Mouse (Mus musculus) neural tube, embryonic 13.5 days (tissue): Measurements from ENCODE around the gene Gm21969. TPM values are rescaled to one million over a fixed set of nuclear protein-coding genes. Genes with fewer than 3 reads are reported as not detected.

Experiments
- ATAC-seq: fragments of 200-750 bp; cut with Nextera tagmentation; 2 replicates; pipeline ENCODE4 v1.8.0; 2017; ENCODE audit warnings: low read depth, mild to moderate bottlenecking, moderate TSS enrichment, moderate library complexity
- H3K27ac ChIP-seq: fragments of 300-500 bp; sonication (generic); replicated peaks from 2 replicates; pipeline ENCODE4 v1.5.1; 2015; ENCODE audit warnings: moderate library complexity, mild to moderate bottlenecking, inconsistent platforms
- H3K27me3 ChIP-seq: fragments of 300-500 bp; sonication (generic); 2 replicates; pipeline ENCODE4 v1.6.1; 2015; ENCODE audit warnings: mild to moderate bottlenecking, inconsistent platforms
- H3K36me3 ChIP-seq: fragments of 300-500 bp; sonication (generic); 2 replicates; pipeline ENCODE4 v1.6.1; 2015; ENCODE audit warnings: mild to moderate bottlenecking, inconsistent platforms
- H3K4me1 ChIP-seq: fragments of 300-500 bp; sonication (generic); replicated peaks from 2 replicates; pipeline ENCODE4 v1.6.1; 2015; ENCODE audit warnings: inconsistent platforms
- H3K4me2 ChIP-seq: fragments of 300-500 bp; sonication (generic); 2 replicates; pipeline ENCODE4 v1.6.1; 2015; ENCODE audit warnings: inconsistent platforms, mild to moderate bottlenecking, moderate library complexity
- H3K4me3 ChIP-seq: fragments of 300-500 bp; sonication (generic); 2 replicates; pipeline ENCODE4 v1.5.1; 2015; ENCODE audit warnings: mild to moderate bottlenecking, inconsistent platforms
- H3K9ac ChIP-seq: fragments of 300-500 bp; sonication (generic); 2 replicates; pipeline ENCODE4 v1.6.1; 2015; ENCODE audit warnings: moderate library complexity, mild to moderate bottlenecking, inconsistent platforms
- H3K9me3 ChIP-seq: fragments of 300-500 bp; sonication (generic); 2 replicates; pipeline ENCODE4 v1.6.1; 2016; ENCODE audit warnings: inconsistent platforms
- WGBS: fragments of 180-500 bp; shearing (Covaris S2); methylation state at CpG from one replicate; pipeline ENCODE4 v1.1.7; 2015; 5-methylcytosine and 5-hydroxymethylcytosine counted together
- polyA plus RNA-seq: library from polyadenylated mRNA; unstranded; fragments of >200 nt; fragmentation: Nextera tagmentation; extraction: Ambion mirVana; gene quantifications from 2 replicates; pipeline ENCODE4 v1.2.1, GENCODE M21; 2015

Gm21969 gene
- polyA plus RNA-seq = not detected in 2 replicates

DNA sequence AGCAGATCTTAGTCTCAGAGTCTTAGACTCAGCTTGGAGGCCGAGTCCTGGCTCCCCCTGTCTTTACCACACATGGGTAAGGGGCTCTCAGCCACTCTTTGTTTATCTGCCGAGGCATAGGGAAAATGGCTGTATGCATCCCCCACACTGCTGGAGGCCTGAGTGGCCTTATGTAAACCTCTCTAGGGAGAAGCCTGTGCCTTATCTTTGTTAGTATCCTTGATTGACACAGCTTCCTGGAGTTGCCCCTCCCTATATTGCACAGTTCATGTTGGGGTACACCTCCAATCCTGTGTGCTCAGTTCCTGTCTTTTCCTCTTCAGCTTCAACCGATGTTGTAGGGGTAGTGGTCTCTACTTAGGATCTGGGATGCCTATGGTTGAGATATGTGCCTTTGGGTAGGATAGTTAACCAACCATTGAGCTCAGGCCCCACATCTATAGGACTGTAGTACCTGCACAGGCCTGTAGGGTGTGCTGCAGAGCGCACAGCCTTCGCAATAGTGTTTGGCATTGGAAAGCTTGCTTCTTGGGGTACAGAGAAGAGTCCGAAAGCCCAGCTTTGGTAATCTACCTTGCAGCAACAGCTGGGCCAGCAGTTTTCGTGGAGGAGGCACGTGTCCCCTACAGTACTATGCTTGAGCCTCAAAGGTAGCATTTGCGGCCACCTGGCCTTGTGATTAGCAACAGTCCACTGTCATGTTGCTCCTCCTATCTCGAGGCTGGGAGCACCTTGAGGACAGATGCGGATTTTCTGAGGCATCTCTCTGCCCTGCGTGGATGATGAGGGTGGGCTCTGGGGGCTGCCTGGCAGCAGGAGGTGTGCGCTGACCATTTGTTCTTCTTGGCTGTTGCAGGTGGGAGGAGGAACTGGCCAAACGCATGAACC lies at the start of gene Gm21969:
Gm21969 (plus strand) TSS at position 830 of the 888 bp plus-strand sequence.
- H3K4me2 ChIP-seq = no peak within 1 kb of the TSS
- 0 out of 2 replicates have a peak within 1 kb of the TSS, but pooled peaks have one; percentile 8 for H3K9ac ChIP-seq
- no peaks in the 10 kb centered on the region for H3K27me3 ChIP-seq
- H3K4me3 ChIP-seq = no peak within 1 kb of the TSS
- no peak for ATAC-seq
- H3K27ac ChIP-seq = peak within 1 kb of the TSS; percentile 67
- peaks cover 54% of the 10 kb centered on the region for H3K4me1 ChIP-seq
- 58% methylated on average over 14 of the region's 14 CpGs for WGBS
- H3K9me3 ChIP-seq = no peaks in the 10 kb centered on the region
- H3K36me3 ChIP-seq = peaks cover 30% of the 10 kb centered on the region

DNA sequence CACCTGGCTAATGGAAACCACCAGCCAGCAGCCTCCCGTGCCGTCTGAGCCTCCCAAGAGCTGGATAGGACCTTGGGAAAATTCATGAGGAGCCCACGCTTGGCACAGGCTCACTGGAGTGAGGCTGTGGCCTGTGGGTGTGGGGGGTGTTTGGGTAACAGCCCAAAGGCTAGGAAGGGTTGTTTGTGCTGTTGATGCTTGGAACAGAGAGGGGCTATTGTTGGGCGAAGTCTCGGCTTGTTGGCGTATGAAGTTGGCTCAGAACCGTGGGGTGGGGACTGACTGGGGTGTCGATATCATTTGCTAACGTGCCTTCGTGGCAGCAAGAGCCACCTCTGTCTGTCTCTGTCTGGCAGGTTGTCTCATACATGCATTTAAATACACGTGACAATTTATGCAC lies 47.8 kb upstream of the Gm21969 start:
- WGBS = 91% methylated on average over 11 of the region's 11 CpGs

GRCm38 (mm10) chr4:139555951-139556350 lies 47.0 kb upstream of the Gm21969 start:
- no peak overlapping the region for H3K4me3 ChIP-seq
- no peaks in the 10 kb centered on the region for H3K4me1 ChIP-seq
- no peak overlapping the region for H3K9ac ChIP-seq
- H3K9me3 ChIP-seq = no peaks in the 10 kb centered on the region
- H3K4me2 ChIP-seq = no peak overlapping the region; the same call in 1 of the 2 replicates
- no peak for ATAC-seq
- H3K27me3 ChIP-seq = no peaks in the 10 kb centered on the region
- no peak overlapping the region for H3K27ac ChIP-seq
- H3K36me3 ChIP-seq = no peaks in the 10 kb centered on the region
- WGBS = 84% methylated on average over 19 of the region's 19 CpGs

More for the DNA sequence above, 47.8 kb upstream of the Gm21969 start:
- no peak overlapping the region for H3K4me2 ChIP-seq
- H3K27me3 ChIP-seq = no peaks in the 10 kb centered on the region
- no peak overlapping the region for H3K4me3 ChIP-seq
- ATAC-seq = no peak
- H3K36me3 ChIP-seq = no peaks in the 10 kb centered on the region
- no peaks in the 10 kb centered on the region for H3K4me1 ChIP-seq
- no peaks in the 10 kb centered on the region for H3K9me3 ChIP-seq
- no peak overlapping the region for H3K27ac ChIP-seq
- H3K9ac ChIP-seq = no peak overlapping the region

- H3K27me3 ChIP-seq = no peaks in the 10 kb centered on the region; the same call in 1 of the 2 replicates
- no peaks in the 10 kb centered on the region for H3K36me3 ChIP-seq
- H3K9ac ChIP-seq = no peak overlapping the region
- no peaks in the 10 kb centered on the region for H3K9me3 ChIP-seq
- 0 out of 2 replicates have a peak, but pooled peaks cover under 1% of the 10 kb centered on the region for H3K4me1 ChIP-seq
- no peak overlapping the region for H3K4me2 ChIP-seq
- ATAC-seq = no peak
- no peak overlapping the region for H3K27ac ChIP-seq
- whole genome bisulfite sequencing = 80% methylated on average over 15 of the region's 15 CpGs
- no peak overlapping the region for H3K4me3 ChIP-seq
Observed at GRCm38 (mm10) chr4:139568361-139568760, 34.6 kb upstream of the Gm21969 start.

GRCm38 (mm10) chr4:139570756-139571155 lies 32.2 kb upstream of the Gm21969 start:
- no peaks in the 10 kb centered on the region; the same call in 1 of the 2 replicates for H3K27me3 ChIP-seq
- H3K27ac ChIP-seq = no peak overlapping the region
- peaks cover 13% of the 10 kb centered on the region for H3K4me1 ChIP-seq
- ATAC-seq = no peak
- 83% methylated on average over 10 of the region's 10 CpGs for WGBS
- no peak overlapping the region for H3K4me3 ChIP-seq
- H3K36me3 ChIP-seq = no peaks in the 10 kb centered on the region
- no peaks in the 10 kb centered on the region for H3K9me3 ChIP-seq
- H3K9ac ChIP-seq = no peak overlapping the region
- H3K4me2 ChIP-seq = no peak overlapping the region

DNA sequence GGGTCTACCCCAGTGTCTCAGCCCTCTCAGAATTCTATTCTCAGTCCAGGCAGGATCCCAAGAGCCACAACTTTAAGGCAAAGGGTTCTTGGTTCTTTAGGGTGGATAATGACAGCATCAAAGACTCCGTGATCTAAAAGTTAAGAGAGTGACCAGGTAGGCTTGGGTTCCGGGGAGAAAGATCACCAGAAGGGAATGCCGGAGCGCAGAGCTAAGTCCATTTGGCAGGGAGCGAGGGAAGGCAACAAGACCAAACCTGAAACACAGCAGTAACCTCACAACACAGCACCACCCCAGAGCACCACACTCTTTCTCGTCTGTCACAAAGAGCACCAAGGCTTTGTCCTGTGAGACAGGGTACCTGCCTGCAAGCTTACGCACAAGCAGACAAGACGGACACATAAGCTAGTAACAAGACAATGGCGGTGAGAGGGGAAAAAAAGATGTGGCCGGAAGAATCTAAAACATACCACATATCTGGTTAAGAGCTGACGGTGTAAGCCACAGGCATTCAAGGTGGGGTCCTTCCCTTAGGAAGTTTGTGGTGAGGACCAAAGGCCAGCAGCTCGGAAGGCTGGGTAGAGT lies 30.0 kb upstream of the Gm21969 start:
- H3K9ac ChIP-seq = no peak overlapping the region
- H3K27me3 ChIP-seq = no peaks in the 10 kb centered on the region; the same call in 1 of the 2 replicates
- no peak overlapping the region for H3K4me2 ChIP-seq
- WGBS = 90% methylated on average over 12 of the region's 12 CpGs
- peaks cover 36% of the 10 kb centered on the region for H3K4me1 ChIP-seq
- H3K4me3 ChIP-seq = no peak overlapping the region
- H3K27ac ChIP-seq = no peak overlapping the region
- H3K9me3 ChIP-seq = no peaks in the 10 kb centered on the region
- no peaks in the 10 kb centered on the region for H3K36me3 ChIP-seq
- ATAC-seq = no peak

DNA sequence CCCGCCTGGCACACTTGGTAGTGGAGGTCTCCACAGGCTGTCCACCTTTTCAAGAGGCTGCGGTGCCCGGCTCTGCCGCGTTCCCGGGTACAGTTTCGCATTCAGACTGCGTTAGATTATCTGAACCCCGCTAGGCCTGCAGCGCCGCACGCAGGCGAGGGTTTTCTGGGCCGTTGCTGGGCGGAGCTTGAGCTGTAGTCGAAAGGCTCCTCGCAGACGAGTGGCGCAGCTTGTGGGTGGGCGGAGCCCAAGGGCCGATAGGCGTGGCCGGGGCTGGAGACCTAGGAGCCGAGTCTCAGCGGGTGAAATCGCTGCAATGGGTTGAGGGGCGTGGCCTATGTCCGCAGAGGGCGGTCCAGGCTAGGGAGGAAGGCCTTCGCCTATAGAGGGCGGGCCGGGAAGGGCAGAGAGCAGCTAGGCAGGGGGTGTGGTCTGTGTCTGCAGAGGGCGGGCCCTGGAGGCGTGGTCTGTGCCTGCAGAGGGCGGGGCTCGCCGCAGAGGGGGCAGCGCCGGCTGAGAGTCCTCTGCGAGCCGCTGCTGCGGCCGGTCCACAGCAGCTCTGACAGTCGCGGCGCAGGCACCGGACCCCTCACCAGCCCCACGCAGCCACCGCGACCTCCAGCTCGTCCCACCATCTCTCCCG lies 28.7 kb upstream of the Gm21969 start:
- WGBS = under 1% methylated on average over 52 of the region's 52 CpGs
- Histone ChIP-seq H3K9ac (peak overlapping the region; percentile 93), H3K9me3 (no peaks in the 10 kb centered on the region), H3K4me2 (peak overlapping the region; percentile 89), H3K4me3 (peak overlapping the region; percentile 87), H3K27me3 (no peaks in the 10 kb centered on the region; the same call in 1 of the 2 replicates), H3K4me1 (peaks cover 48% of the 10 kb centered on the region), H3K36me3 (no peaks in the 10 kb centered on the region), H3K27ac (peak overlapping the region; percentile 90)
- peak; percentile 96 for ATAC-seq

- under 1% methylated on average over 110 of the region's 111 CpGs for WGBS
Observed at GRCm38 (mm10) chr4:139574799-139575672, 27.9 kb upstream of the Gm21969 start.

DNA sequence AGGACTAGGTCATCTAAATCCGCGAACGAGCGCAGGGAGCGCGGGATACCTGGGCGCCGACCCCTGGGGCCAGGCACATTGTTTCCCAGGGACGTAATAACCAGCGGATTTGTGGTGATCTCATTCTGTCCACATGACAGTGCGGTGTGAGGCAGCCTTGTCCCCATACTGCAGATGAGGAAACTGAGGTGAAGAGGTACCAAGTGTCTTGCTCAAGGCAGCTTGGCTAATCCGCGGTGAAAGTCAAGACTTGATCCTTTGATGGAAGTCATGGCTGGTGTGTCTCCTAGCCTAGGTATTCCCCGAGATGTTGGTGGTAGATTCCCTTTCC lies 27.3 kb upstream of the Gm21969 start:
- no peaks in the 10 kb centered on the region for H3K9me3 ChIP-seq
- no peak for ATAC-seq
- no peaks in the 10 kb centered on the region; the same call in 1 of the 2 replicates for H3K27me3 ChIP-seq
- peak overlapping the region; percentile 89 for H3K4me2 ChIP-seq
- no peaks in the 10 kb centered on the region for H3K36me3 ChIP-seq
- H3K9ac ChIP-seq = peak overlapping the region; percentile 93
- WGBS = 9% methylated on average over 14 of the region's 14 CpGs
- peak overlapping the region; percentile 87 for H3K4me3 ChIP-seq
- peaks cover 62% of the 10 kb centered on the region for H3K4me1 ChIP-seq
- H3K27ac ChIP-seq = peak overlapping the region; percentile 90

More at GRCm38 (mm10) chr4:139574799-139575672, 27.9 kb upstream of the Gm21969 start:
- Histone ChIP-seq H3K4me2 (peak overlapping the region; percentile 89), H3K27ac (peak overlapping the region; percentile 90), H3K27me3 (no peaks in the 10 kb centered on the region; the same call in 1 of the 2 replicates), H3K4me1 (peaks cover 56% of the 10 kb centered on the region), H3K36me3 (no peaks in the 10 kb centered on the region), H3K9ac (peak overlapping the region; percentile 93), H3K4me3 (peak overlapping the region; percentile 87), H3K9me3 (no peaks in the 10 kb centered on the region)
- peak; percentile 77 for ATAC-seq

DNA sequence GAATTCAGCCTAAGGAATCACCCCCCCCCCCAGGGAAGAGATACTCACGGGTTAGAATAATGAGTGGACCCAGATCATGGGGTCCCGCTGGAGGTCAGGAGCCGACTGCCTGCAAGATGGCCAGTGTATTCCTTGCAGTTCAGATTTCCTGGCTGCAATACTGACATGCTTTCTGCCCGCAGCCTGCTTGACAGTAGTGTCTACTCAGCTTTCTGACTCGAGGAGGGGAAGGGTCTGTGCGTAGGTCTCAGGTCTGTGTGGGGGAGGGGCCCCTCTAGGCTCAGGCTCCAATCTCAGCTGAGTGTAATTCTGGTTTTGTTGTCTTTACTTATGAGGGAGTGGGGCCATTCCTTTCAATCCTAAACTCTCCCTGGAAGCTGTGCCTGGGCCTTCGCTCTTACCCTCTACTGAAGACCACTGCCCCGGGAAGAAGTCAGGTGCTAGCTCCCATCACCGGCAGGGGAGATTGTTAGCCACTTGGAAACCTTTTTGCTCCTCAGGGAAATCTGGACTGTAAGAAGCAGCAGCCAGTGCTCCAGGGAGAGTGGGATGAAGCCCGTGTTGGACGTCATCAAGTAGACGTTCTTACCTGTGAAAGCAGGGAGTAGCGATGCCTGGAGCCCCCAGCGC lies 26.6 kb upstream of the Gm21969 start:
- no peak for ATAC-seq
- Histone ChIP-seq H3K36me3 (no peaks in the 10 kb centered on the region), H3K27me3 (no peaks in the 10 kb centered on the region; the same call in 1 of the 2 replicates), H3K9me3 (no peaks in the 10 kb centered on the region), H3K4me2 (peak overlapping the region; percentile 89), H3K9ac (peak overlapping the region; percentile 93), H3K4me3 (peak overlapping the region; percentile 87), H3K27ac (peak overlapping the region; percentile 90; the same call in 1 of the 2 replicates), H3K4me1 (peaks cover 69% of the 10 kb centered on the region)
- 33% methylated on average over 14 of the region's 14 CpGs for WGBS

DNA sequence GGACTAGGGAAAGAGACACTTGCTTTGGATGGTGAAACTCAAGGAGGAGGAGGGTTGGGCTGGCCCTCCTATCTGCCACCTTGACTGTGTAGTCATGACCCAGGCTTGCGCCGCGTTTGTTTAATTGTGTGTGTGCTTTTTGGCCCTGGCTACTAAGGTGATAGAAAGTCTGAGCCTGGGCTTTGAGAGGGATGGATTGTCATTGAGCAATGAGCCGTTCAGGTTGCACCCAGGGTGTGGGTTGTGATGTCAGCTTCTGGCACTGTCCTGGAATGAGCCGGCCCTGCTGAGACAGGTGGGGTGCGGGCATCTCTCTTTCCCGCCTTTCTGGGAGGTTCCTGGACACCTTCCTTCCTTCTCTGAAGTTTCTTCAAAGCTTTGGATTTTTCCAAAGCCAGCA lies 26.0 kb upstream of the Gm21969 start:
- Histone ChIP-seq H3K27me3 (no peaks in the 10 kb centered on the region; the same call in 1 of the 2 replicates), H3K4me2 (peak overlapping the region; percentile 89), H3K9me3 (no peaks in the 10 kb centered on the region), H3K9ac (peak overlapping the region; percentile 93), H3K4me3 (peak overlapping the region; percentile 87), H3K4me1 (peaks cover 76% of the 10 kb centered on the region), H3K27ac (no peak overlapping the region), H3K36me3 (no peaks in the 10 kb centered on the region)
- 77% methylated on average over 7 of the region's 7 CpGs for WGBS
- ATAC-seq = no peak
